Mouse (Mus musculus) limb, embryonic 11.5 days (tissue): ENCODE measurements around the gene Ms4a1. TPM values are rescaled to one million over a fixed set of nuclear protein-coding genes. Genes with fewer than 3 reads are reported as not detected.
"Not testable (repeated sequence)": the region's sequence is repeated elsewhere in the genome, so short reads cannot be mapped to it uniquely, and the experiment has no call there.

Experiments
- ATAC-seq: fragments of 200-750 bp; cut with Nextera tagmentation; 2 replicates; pipeline ENCODE4 v1.8.0; 2017; ENCODE audit warnings: low read depth; ENCODE audit not compliant: insufficient number of reproducible peaks, low FRiP score, low TSS enrichment
- DNase-seq: peaks from one replicate; pipeline ENCODE4 v3.0.0-alpha.2; 2015; ENCODE audit warnings: low spot score
- H3K27ac ChIP-seq: fragments of 300-500 bp; sonication (generic); replicated peaks from 2 replicates; pipeline ENCODE4 v1.5.1; 2014; ENCODE audit warnings: low read depth, mild to moderate bottlenecking, low read length
- H3K27me3 ChIP-seq: fragments of 300-500 bp; sonication (generic); 2 replicates; pipeline ENCODE4 v1.6.1; 2014; ENCODE audit warnings: mild to moderate bottlenecking, low read length, mixed read lengths; ENCODE audit not compliant: control insufficient read depth, insufficient read depth
- H3K36me3 ChIP-seq: fragments of 300-500 bp; sonication (generic); 2 replicates; pipeline ENCODE4 v1.6.1; 2014; ENCODE audit warnings: mild to moderate bottlenecking, low read length, moderate library complexity, mixed read lengths; ENCODE audit not compliant: control insufficient read depth, insufficient read depth
- H3K4me1 ChIP-seq: fragments of 300-500 bp; sonication (generic); 2 replicates; pipeline ENCODE4 v1.6.1; 2014; ENCODE audit warnings: low read length, mixed read lengths; ENCODE audit not compliant: control insufficient read depth, insufficient read depth
- H3K4me2 ChIP-seq: fragments of 300-500 bp; sonication (generic); 2 replicates; pipeline ENCODE4 v1.6.1; 2014; ENCODE audit warnings: low read depth, mild to moderate bottlenecking, moderate library complexity; ENCODE audit not compliant: severe bottlenecking
- H3K4me3 ChIP-seq: fragments of 300-500 bp; sonication (generic); 2 replicates; pipeline ENCODE4 v1.5.1; 2014; ENCODE audit warnings: low read depth, low read length
- H3K9ac ChIP-seq: fragments of 300-500 bp; sonication (generic); 2 replicates; pipeline ENCODE4 v1.6.1; 2014; ENCODE audit warnings: mild to moderate bottlenecking, low read length
- H3K9me3 ChIP-seq: fragments of 300-500 bp; sonication (generic); 2 replicates; pipeline ENCODE4 v1.6.1; 2016; ENCODE audit warnings: low read length; ENCODE audit not compliant: control insufficient read depth
- WGBS: fragments of 180-500 bp; shearing (Covaris S2); extraction: QIAGEN DNeasy Blood & Tissue Kit; methylation state at CpG from one replicate; pipeline ENCODE4 v1.1.7; 2014; 5-methylcytosine and 5-hydroxymethylcytosine counted together
- polyA plus RNA-seq: library from polyadenylated mRNA; unstranded; fragments of >200 nt; fragmentation: Nextera tagmentation; extraction: Ambion mirVana; gene quantifications from 2 replicates; pipeline ENCODE4 v1.2.1, GENCODE M21; 2014

The Ms4a1 gene
- polyA plus RNA-seq, 1 experiment from 2014 or later: 0.05 TPM

- WGBS: 86% methylated on average over 3 of the region's 3 CpGs
- no peaks in the 10 kb centered on the region for H3K27me3 ChIP-seq
- H3K4me3 ChIP-seq: no peak overlapping the region
- H3K9me3 ChIP-seq: no peaks in the 10 kb centered on the region
- H3K36me3 ChIP-seq: no peaks in the 10 kb centered on the region
- ATAC-seq: no peak
- H3K4me2 ChIP-seq: no peak overlapping the region
- DNase-seq: no peak
- H3K27ac ChIP-seq: no peak overlapping the region
- H3K9ac ChIP-seq: no peak overlapping the region
- H3K4me1 ChIP-seq: no peaks in the 10 kb centered on the region
Observed at GRCm38 (mm10) chr19:11280223-11280622, 14.2 kb upstream of the Ms4a1 start.

GRCm38 (mm10) chr19:11276431-11276830 lies 10.4 kb upstream of the Ms4a1 start:
- WGBS: 75% methylated on average over 5 of the region's 5 CpGs
- Histone ChIP-seq H3K27ac (no peak overlapping the region), H3K27me3 (no peaks in the 10 kb centered on the region), H3K36me3 (no peaks in the 10 kb centered on the region), H3K9ac (no peak overlapping the region), H3K4me1 (no peaks in the 10 kb centered on the region), H3K4me2 (no peak overlapping the region), H3K9me3 (no peaks in the 10 kb centered on the region), H3K4me3 (no peak overlapping the region)
- DNase-seq: no peak
- no peak for ATAC-seq

DNA sequence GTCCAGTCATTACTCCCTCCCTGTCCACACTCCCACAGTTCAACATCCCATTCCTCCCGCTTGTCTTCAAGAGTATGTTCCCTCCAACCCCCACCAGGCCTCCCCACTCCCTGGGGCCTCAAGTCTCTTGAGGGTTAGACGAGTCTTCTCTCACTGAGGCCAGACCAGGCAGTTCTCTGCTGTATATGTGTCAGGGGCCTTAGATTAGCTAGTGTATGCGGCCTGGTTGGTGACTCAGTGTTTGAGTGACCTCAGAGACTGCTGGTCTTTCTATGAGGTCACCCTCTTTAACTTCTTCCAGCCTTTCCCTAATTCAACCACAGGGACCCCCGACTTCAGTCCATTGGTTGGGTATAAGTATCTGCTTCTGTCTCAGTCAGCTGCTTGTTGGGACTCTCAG lies 915 bp upstream of the Ms4a1 start:
- no peaks in the 10 kb centered on the region for H3K27me3 ChIP-seq
- no peaks in the 10 kb centered on the region for H3K9me3 ChIP-seq
- no peak overlapping the region for H3K27ac ChIP-seq
- no peak for ATAC-seq
- 74% methylated on average over 4 of the region's 4 CpGs for WGBS
- H3K9ac ChIP-seq: no peak overlapping the region
- no peak for DNase-seq
- H3K4me3 ChIP-seq: no peak overlapping the region
- H3K4me2 ChIP-seq: no peak overlapping the region
- no peaks in the 10 kb centered on the region for H3K36me3 ChIP-seq
- H3K4me1 ChIP-seq: no peaks in the 10 kb centered on the region

- Histone ChIP-seq H3K4me1 (no peaks in the 10 kb centered on the region), H3K9ac (no peak overlapping the region), H3K27ac (no peak overlapping the region), H3K9me3 (no peaks in the 10 kb centered on the region), H3K27me3 (no peaks in the 10 kb centered on the region), H3K36me3 (no peaks in the 10 kb centered on the region), H3K4me2 (no peak overlapping the region), H3K4me3 (no peak overlapping the region)
- WGBS: 85% methylated on average over 9 of the region's 9 CpGs
- ATAC-seq (no peak), DNase-seq (no peak)
Observed at GRCm38 (mm10) chr19:11264602-11265185, 1.3 kb downstream of the Ms4a1 start.

- H3K27ac ChIP-seq: no peak overlapping the region
- no peak overlapping the region for H3K4me3 ChIP-seq
- H3K9me3 ChIP-seq: no peaks in the 10 kb centered on the region
- WGBS: 88% methylated on average over 3 of the region's 3 CpGs
- H3K36me3 ChIP-seq: no peaks in the 10 kb centered on the region
- no peak overlapping the region for H3K9ac ChIP-seq
- H3K27me3 ChIP-seq: no peaks in the 10 kb centered on the region
- H3K4me2 ChIP-seq: no peak overlapping the region
- DNase-seq (no peak), ATAC-seq (no peak)
- H3K4me1 ChIP-seq: no peaks in the 10 kb centered on the region
Observed at GRCm38 (mm10) chr19:11263549-11263948, 2.5 kb downstream of the Ms4a1 start.

DNA sequence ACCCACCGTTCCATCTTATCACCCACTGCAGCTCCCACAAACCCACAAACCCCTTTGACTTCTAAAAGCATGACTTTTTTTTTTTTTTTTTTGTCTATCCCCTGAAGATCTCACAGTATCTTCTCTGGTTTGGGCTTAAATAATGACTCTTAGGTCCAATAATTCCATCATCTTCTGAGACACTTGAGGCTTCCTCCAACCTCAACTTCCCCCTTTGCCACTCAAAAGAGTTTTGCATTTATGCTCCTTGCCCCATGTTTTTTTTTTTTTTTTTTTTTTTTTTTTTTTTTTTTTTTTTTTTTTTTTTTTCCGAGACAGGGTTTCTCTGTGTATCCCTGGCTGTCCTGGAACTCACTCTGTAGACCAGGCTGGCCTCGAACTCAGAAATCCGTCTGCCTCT lies 3.1 kb downstream of the Ms4a1 start:
- not testable (repeated sequence) for H3K27ac ChIP-seq, ATAC-seq
- 64% methylated on average over 4 of the region's 4 CpGs for WGBS

DNA sequence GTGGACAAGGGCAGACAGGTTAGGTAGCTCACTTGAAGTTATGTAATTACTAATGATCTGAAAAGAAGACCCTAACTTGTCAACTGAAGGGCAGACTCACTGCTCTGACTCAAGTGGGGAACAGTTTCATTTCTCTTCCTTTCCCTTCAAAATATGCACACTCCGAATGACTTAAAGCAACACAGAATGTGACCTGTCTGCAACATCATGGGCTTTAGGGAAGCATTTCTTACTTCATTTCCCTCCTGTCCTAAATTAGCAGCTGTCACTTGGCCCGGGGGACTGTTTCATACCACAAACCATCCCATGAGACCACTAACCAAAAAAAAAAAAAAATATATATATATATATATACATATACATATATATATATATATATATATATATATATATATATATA lies 4.5 kb downstream of the Ms4a1 start:
- no peaks in the 10 kb centered on the region for H3K27me3 ChIP-seq
- 88% methylated on average over 2 of the region's 2 CpGs for WGBS
- no peaks in the 10 kb centered on the region for H3K4me1 ChIP-seq
- H3K9me3 ChIP-seq: no peaks in the 10 kb centered on the region
- no peak overlapping the region for H3K27ac ChIP-seq
- H3K4me3 ChIP-seq: no peak overlapping the region
- no peaks in the 10 kb centered on the region for H3K36me3 ChIP-seq
- ATAC-seq: no peak
- no peak overlapping the region for H3K4me2 ChIP-seq
- H3K9ac ChIP-seq: no peak overlapping the region
- DNase-seq: no peak

More for the DNA sequence above, 3.1 kb downstream of the Ms4a1 start:
- DNase-seq, H3K4me1 ChIP-seq, H3K36me3 ChIP-seq, H3K9me3 ChIP-seq, H3K4me2 ChIP-seq, H3K4me3 ChIP-seq, H3K27me3 ChIP-seq, H3K9ac ChIP-seq: not testable (repeated sequence)

- Histone ChIP-seq H3K9ac (no peak overlapping the region), H3K27me3 (no peaks in the 10 kb centered on the region), H3K9me3 (no peaks in the 10 kb centered on the region), H3K27ac (no peak overlapping the region), H3K4me2 (no peak overlapping the region), H3K36me3 (no peaks in the 10 kb centered on the region), H3K4me3 (no peak overlapping the region), H3K4me1 (no peaks in the 10 kb centered on the region)
- DNase-seq: no peak
- ATAC-seq: no peak
Observed at GRCm38 (mm10) chr19:11244230-11244629, 21.8 kb downstream of the Ms4a1 start.

DNA sequence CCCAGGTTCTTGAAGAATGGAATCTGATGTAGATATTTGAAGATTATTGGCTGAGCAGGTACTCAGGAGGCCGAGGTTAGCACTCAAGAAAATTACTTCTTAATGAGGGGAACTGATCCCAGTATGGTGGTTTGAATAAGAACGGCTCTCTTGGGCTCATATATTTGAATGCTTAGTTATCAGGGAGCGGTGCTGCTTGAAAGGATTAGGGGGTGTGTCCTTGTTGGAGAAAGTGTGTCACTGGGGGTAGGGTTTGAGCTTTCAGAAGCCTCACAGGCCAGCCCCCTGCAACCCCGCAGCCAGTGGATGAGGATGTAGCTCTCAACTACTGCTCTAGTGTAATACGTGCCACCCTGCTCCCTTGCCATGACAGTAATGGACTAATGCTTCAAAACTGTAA lies 23.5 kb downstream of the Ms4a1 start:
- ATAC-seq: no peak
- Histone ChIP-seq H3K9ac (no peak overlapping the region), H3K9me3 (no peaks in the 10 kb centered on the region), H3K4me1 (no peaks in the 10 kb centered on the region), H3K4me3 (no peak overlapping the region), H3K27me3 (no peaks in the 10 kb centered on the region), H3K27ac (no peak overlapping the region), H3K36me3 (no peaks in the 10 kb centered on the region), H3K4me2 (no peak overlapping the region)
- 61% methylated on average over 5 of the region's 5 CpGs for WGBS
- no peak for DNase-seq
